Mouse (Mus musculus) heart, embryonic 14.5 days (tissue): ENCODE measurements around the gene Ncam1. TPM values are rescaled to one million over a fixed set of nuclear protein-coding genes. Genes with fewer than 3 reads are reported as not detected.

Source experiments
- ATAC-seq: fragments of 200-750 bp; cut with Nextera tagmentation; 2 replicates; pipeline ENCODE4 v1.8.0; 2017; ENCODE audit warnings: low read depth, moderate TSS enrichment; ENCODE audit not compliant: insufficient number of reproducible peaks, insufficient read depth, low FRiP score
- H3K27ac ChIP-seq, 2 experiments: fragments of 200-500 bp in 1 of 2; fragments of 300-500 bp in 1 of 2; sonication (generic) in 1 of 2; replicated peaks in 1 of 2; 2 replicates each; pipeline ENCODE4 v1.5.1; 2012 to 2014; ENCODE audit warnings: low read depth in 2 of 2, low read length in 2 of 2, control low read depth in 1 of 2, mild to moderate bottlenecking in 1 of 2, mixed read lengths in 1 of 2; ENCODE audit not compliant: control insufficient read depth in 1 of 2, insufficient read depth in 1 of 2
- H3K27me3 ChIP-seq: fragments of 300-500 bp; sonication (generic); 2 replicates; pipeline ENCODE4 v1.6.1; 2014; ENCODE audit warnings: mild to moderate bottlenecking, low read length, control low read depth; ENCODE audit not compliant: control insufficient read depth, insufficient read depth
- H3K36me3 ChIP-seq: fragments of 300-500 bp; sonication (generic); 2 replicates; pipeline ENCODE4 v1.6.1; 2014; ENCODE audit warnings: mild to moderate bottlenecking, control low read depth, low read length, mixed read lengths; ENCODE audit not compliant: control insufficient read depth, insufficient read depth
- H3K4me1 ChIP-seq, 2 experiments: fragments of 200-500 bp in 1 of 2; fragments of 300-500 bp in 1 of 2; sonication (generic) in 1 of 2; 2 replicates each; pipeline ENCODE4 v1.6.1; 2012 to 2014; ENCODE audit warnings: low read length in 2 of 2, control low read depth in 1 of 2, mixed read lengths in 1 of 2; ENCODE audit not compliant: control insufficient read depth in 2 of 2, insufficient read depth in 2 of 2
- H3K4me2 ChIP-seq: fragments of 300-500 bp; sonication (generic); 2 replicates; pipeline ENCODE4 v1.6.1; 2014; ENCODE audit warnings: mild to moderate bottlenecking, low read length
- H3K4me3 ChIP-seq, 2 experiments: fragments of 200-500 bp in 1 of 2; fragments of 300-500 bp in 1 of 2; sonication (generic) in 1 of 2; 2 replicates each; pipeline ENCODE4 v1.5.1; 2012 to 2014; ENCODE audit warnings: low read length in 2 of 2, mild to moderate bottlenecking in 2 of 2, control low read depth in 1 of 2, low read depth in 1 of 2, moderate library complexity in 1 of 2; ENCODE audit not compliant: control insufficient read depth in 1 of 2, insufficient read depth in 1 of 2
- H3K9ac ChIP-seq: fragments of 300-500 bp; sonication (generic); 2 replicates; pipeline ENCODE4 v1.6.1; 2014; ENCODE audit warnings: mild to moderate bottlenecking, low read length
- H3K9me3 ChIP-seq: fragments of 300-500 bp; sonication (generic); 2 replicates; pipeline ENCODE4 v1.6.1; 2016; ENCODE audit warnings: low read length, control low read depth; ENCODE audit not compliant: control insufficient read depth
- WGBS: fragments of 180-500 bp; shearing (Covaris S2); extraction: QIAGEN DNeasy Blood & Tissue Kit; methylation state at CpG from one replicate; pipeline ENCODE4 v1.1.7; 2014; 5-methylcytosine and 5-hydroxymethylcytosine counted together
- polyA plus RNA-seq: library from polyadenylated mRNA; unstranded; fragments of >200 nt; fragmentation: Nextera tagmentation; extraction: Ambion mirVana; gene quantifications from 2 replicates; pipeline ENCODE4 v1.2.1, GENCODE M21; 2014

Ncam1 gene
- polyA plus RNA-seq, 1 experiment from 2014 or later, result 104 TPM

- Histone ChIP-seq H3K9me3 (no peaks in the 10 kb centered on the region), H3K4me1 (peaks cover 23 to 38% of the 10 kb centered on the region in 2 experiments), H3K4me2 (peak overlapping the region; percentile 26), H3K36me3 (peaks cover 23% of the 10 kb centered on the region), H3K9ac (peak overlapping the region; percentile 36; the same call in 1 of the 2 replicates), H3K27me3 (no peaks in the 10 kb centered on the region), H3K4me3 (no peak overlapping the region), H3K27ac (peak overlapping the region; percentile 50 to 76)
- 35% methylated on average over 9 of the region's 9 CpGs for WGBS
- peak; percentile 46; the same call in 1 of the 2 replicates for ATAC-seq
Observed at GRCm38 (mm10) chr9:49571695-49572510, 226.8 kb downstream of the Ncam1 start.

- Histone ChIP-seq H3K4me1 (peaks cover 23 to 38% of the 10 kb centered on the region in 2 experiments), H3K27ac (peak overlapping the region; percentile 50 to 76; a peak in 3 of 4 replicates), H3K9me3 (no peaks in the 10 kb centered on the region), H3K9ac (peak overlapping the region; percentile 21; the same call in 1 of the 2 replicates), H3K36me3 (peaks cover 32% of the 10 kb centered on the region), H3K4me2 (0 out of 2 replicates have a peak overlapping the region, but pooled peaks have one; percentile 12), H3K27me3 (no peaks in the 10 kb centered on the region), H3K4me3 (no peak overlapping the region)
- no peak for ATAC-seq
- 61% methylated on average over 10 of the region's 10 CpGs for WGBS
Observed at GRCm38 (mm10) chr9:49570731-49571694, 227.7 kb downstream of the Ncam1 start.

- Histone ChIP-seq H3K4me2 (peak overlapping the region; percentile 12; the same call in 1 of the 2 replicates), H3K27ac (peak overlapping the region; percentile 63 to 76), H3K4me1 (peaks cover 23 to 38% of the 10 kb centered on the region in 2 experiments), H3K9me3 (no peaks in the 10 kb centered on the region), H3K9ac (no peak overlapping the region), H3K36me3 (peaks cover 41% of the 10 kb centered on the region), H3K27me3 (no peaks in the 10 kb centered on the region), H3K4me3 (no peak overlapping the region)
- no peak for ATAC-seq
- WGBS, result 18% methylated on average over 7 of the region's 7 CpGs
Observed at GRCm38 (mm10) chr9:49570033-49570660, 228.6 kb downstream of the Ncam1 start.

GRCm38 (mm10) chr9:49565846-49566245, 232.9 kb downstream of the Ncam1 start:
- Histone ChIP-seq H3K9me3 (no peaks in the 10 kb centered on the region), H3K27ac (no peak overlapping the region), H3K9ac (no peak overlapping the region), H3K4me1 (peaks cover 8 to 13% of the 10 kb centered on the region in 2 experiments), H3K4me3 (no peak overlapping the region), H3K4me2 (no peak overlapping the region), H3K27me3 (no peaks in the 10 kb centered on the region), H3K36me3 (peaks cover 75% of the 10 kb centered on the region)
- WGBS, result 90% methylated on average over 2 of the region's 2 CpGs
- ATAC-seq, result no peak

- H3K4me1 ChIP-seq, result no peaks in the 10 kb centered on the region
- no peak overlapping the region for H3K27ac ChIP-seq
- peaks cover 68% of the 10 kb centered on the region for H3K36me3 ChIP-seq
- no peak overlapping the region for H3K4me2 ChIP-seq
- no peak for ATAC-seq
- 88% methylated on average over 2 of the region's 2 CpGs for WGBS
- H3K9ac ChIP-seq, result no peak overlapping the region
- H3K4me3 ChIP-seq, result no peak overlapping the region
- H3K27me3 ChIP-seq, result no peaks in the 10 kb centered on the region
- H3K9me3 ChIP-seq, result no peaks in the 10 kb centered on the region
Observed at GRCm38 (mm10) chr9:49558941-49559340, 239.8 kb downstream of the Ncam1 start.

- H3K9me3 ChIP-seq, result no peaks in the 10 kb centered on the region
- H3K4me3 ChIP-seq, result no peak overlapping the region
- no peaks in the 10 kb centered on the region for H3K27me3 ChIP-seq
- ATAC-seq, result no peak
- H3K4me1 ChIP-seq, result no peaks in the 10 kb centered on the region
- no peak overlapping the region for H3K9ac ChIP-seq
- no peak overlapping the region for H3K27ac ChIP-seq
- no peak overlapping the region for H3K4me2 ChIP-seq
- H3K36me3 ChIP-seq, result peaks cover 20% of the 10 kb centered on the region
- 60% methylated on average over 2 of the region's 2 CpGs for WGBS
Observed at GRCm38 (mm10) chr9:49551353-49551752, 247.4 kb downstream of the Ncam1 start.

- H3K4me1 ChIP-seq, result no peaks in the 10 kb centered on the region; a peak in 1 of 4 replicates
- no peak overlapping the region for H3K9ac ChIP-seq
- ATAC-seq, result no peak
- 84% methylated on average over 4 of the region's 4 CpGs for WGBS
- H3K9me3 ChIP-seq, result no peaks in the 10 kb centered on the region
- H3K4me3 ChIP-seq, result no peak overlapping the region
- no peak overlapping the region for H3K4me2 ChIP-seq
- peaks cover 72% of the 10 kb centered on the region for H3K36me3 ChIP-seq
- H3K27ac ChIP-seq, result no peak overlapping the region
- H3K27me3 ChIP-seq, result no peaks in the 10 kb centered on the region
Observed at GRCm38 (mm10) chr9:49542593-49542992, 256.1 kb downstream of the Ncam1 start.
